Mouse (Mus musculus): ENCODE results near the gene Klhdc7b. TPM values are rescaled to one million over a fixed set of nuclear protein-coding genes. Genes with fewer than 3 reads are reported as not detected.

Klhdc7b gene
- polyA plus RNA-seq, 1 experiment from 2014 or later: not detected

DNA sequence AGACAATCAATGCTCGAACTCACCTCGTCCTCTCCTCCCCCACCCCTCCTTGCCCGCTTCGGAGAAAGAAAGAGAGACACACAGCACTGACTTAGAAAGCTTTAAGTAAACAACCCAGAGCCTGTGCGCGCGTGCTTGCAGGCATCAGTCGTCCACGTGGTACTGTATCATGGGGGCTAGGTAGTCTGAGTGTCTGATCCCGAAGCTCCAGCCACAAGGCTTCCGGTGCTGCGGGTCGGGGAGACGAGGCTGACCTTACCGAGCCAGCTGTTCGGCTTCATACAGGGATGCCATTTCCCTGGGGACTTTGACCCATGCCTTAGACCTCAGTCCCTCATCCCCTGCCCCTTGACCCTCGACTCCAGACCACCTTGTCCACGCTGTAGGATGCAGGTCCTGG is 7.4 kb upstream of the Klhdc7b start:
- peaks cover 35% of the 10 kb centered on the region for H3K27me3 ChIP-seq (replicated peaks)
- H3K36me3 ChIP-seq: peaks cover 1% of the 10 kb centered on the region; the same call in 1 of the 2 replicates
- no peak overlapping the region for H3K9ac ChIP-seq
- H3K4me3 ChIP-seq (replicated peaks): no peak overlapping the region; the same call in 1 of the 2 replicates
- H3K4me2 ChIP-seq (replicated peaks): peak overlapping the region; percentile 34
- no peak for ATAC-seq
- no peak overlapping the region for H3K27ac ChIP-seq
- WGBS: 5% methylated on average over 18 of the region's 18 CpGs
- H3K9me3 ChIP-seq: no peaks in the 10 kb centered on the region
- H3K4me1 ChIP-seq (replicated peaks): peaks cover 37% of the 10 kb centered on the region

DNA sequence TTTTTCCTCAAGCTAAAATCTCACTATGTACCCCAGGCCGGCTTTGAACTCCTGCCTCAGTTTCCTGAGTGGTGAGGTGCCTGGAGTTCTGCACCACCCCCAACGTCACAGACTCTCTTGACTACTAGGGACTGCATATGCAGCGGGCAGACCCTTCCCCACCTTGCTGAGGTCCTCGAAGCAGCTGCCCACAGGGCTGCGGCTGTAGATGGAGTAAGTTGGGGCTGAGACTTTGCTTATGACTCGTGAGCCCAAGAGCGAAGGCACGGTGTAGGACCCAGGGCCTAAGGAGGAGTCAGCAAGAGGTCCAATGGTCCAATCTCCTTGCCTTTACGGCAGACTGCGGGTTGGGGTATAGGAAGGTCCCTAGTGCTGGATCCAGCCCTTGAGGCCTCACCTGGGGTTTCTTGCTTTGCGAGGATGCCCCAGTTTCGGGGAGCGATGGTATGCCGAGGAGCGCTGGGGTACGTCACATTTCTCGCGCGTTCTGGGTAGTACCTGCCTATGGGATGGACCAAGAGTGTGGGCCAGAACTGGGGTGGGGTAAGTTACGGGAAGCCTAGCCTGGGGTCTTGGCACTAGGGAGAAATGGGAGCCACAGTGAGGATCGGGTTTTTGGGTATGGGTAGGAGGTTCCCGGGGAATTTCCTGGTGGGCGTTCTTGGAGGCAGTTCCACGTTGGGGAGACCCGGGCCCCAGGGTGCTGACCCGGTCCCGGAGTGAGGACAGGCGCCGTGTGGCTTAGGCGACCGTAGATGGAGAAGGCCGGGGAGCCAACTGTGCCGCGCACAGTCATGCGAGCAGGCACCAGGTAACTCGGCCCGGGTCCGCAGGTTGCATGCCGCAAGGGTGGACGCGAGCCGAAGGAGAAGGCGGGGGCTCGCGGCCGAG is 6.5 kb upstream of the Klhdc7b start:
- 12% methylated on average over 46 of the region's 46 CpGs for WGBS
- no peak for ATAC-seq
- H3K4me2 ChIP-seq (replicated peaks): peak overlapping the region; percentile 78
- peak overlapping the region; percentile 24; the same call in 1 of the 2 replicates for H3K9ac ChIP-seq
- H3K4me1 ChIP-seq (replicated peaks): peaks cover 29% of the 10 kb centered on the region
- no peaks in the 10 kb centered on the region for H3K36me3 ChIP-seq
- no peak overlapping the region for H3K27ac ChIP-seq
- peak overlapping the region; percentile 36 for H3K4me3 ChIP-seq (replicated peaks)
- H3K27me3 ChIP-seq (replicated peaks): peaks cover 39% of the 10 kb centered on the region
- no peaks in the 10 kb centered on the region for H3K9me3 ChIP-seq

DNA sequence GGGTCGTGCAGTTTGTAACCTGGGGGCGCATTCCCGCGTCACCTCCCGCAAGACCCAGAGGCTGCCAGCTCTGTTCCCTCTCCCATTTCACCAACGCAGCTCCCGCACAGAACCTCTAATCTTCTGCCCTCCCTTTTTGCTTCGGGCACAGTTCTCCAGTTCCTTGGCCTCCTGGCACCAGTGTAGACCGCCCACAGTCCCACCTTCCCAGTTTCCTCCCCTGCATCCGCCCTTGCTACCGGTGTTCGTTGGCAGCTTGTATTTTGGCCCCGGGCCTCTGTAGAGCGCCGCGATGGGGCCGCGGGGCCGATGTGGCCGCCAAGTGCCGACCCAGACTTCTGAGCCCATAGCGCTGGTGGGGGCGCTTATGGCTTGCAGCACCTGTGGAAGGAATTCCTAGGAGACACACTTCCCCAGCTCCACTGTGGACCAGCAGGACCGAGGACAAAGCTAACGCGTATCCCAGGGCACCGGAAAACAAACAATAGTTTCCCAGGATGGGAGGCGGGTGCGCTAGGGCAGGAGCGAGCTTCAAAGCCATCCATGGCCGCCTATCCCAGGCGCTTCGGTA is 5.8 kb upstream of the Klhdc7b start, which contains the start of gene Odf3b:
Gene Odf3b, minus strand, starts transcription at position 452 of the 571 bp plus-strand sequence.
- H3K4me3 ChIP-seq (replicated peaks): peak within 1 kb of the TSS; percentile 36
- peak within 1 kb of the TSS; percentile 78 for H3K4me2 ChIP-seq (replicated peaks)
- WGBS: 1% methylated on average over 33 of the region's 33 CpGs
- no peak within 1 kb of the TSS for H3K27ac ChIP-seq
- H3K36me3 ChIP-seq: no peaks in the 10 kb centered on the region
- no peaks in the 10 kb centered on the region for H3K9me3 ChIP-seq
- peak within 1 kb of the TSS; percentile 24; the same call in 1 of the 2 replicates for H3K9ac ChIP-seq
- H3K4me1 ChIP-seq (replicated peaks): peaks cover 27% of the 10 kb centered on the region
- peaks cover 39% of the 10 kb centered on the region for H3K27me3 ChIP-seq (replicated peaks)
- ATAC-seq: no peak

DNA sequence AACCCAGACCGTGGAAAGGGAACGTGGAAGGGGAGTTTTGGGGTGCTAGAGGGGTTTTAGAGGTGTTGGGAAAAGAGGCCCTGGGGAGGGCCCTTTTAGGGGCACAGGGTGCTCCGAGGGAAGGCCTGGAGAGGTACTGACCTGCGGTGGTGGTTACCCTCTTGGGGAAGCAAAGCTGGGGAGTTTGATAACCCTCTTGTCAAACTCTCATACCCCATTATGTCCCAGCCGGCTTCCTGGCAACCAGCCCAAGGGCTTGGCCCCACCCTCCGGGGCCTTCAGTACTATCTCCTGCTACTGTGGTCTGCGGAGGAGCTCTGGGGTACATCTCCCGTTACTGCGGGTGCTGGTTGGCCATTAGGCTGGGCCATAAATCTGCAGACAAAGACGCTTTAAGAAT is 5.3 kb upstream of the Klhdc7b start:
- Histone ChIP-seq H3K9ac (peak overlapping the region; percentile 24; the same call in 1 of the 2 replicates), H3K4me2 (replicated peaks) (peak overlapping the region; percentile 78), H3K4me3 (replicated peaks) (peak overlapping the region; percentile 36), H3K27ac (no peak overlapping the region), H3K4me1 (replicated peaks) (peaks cover 25% of the 10 kb centered on the region), H3K9me3 (no peaks in the 10 kb centered on the region), H3K27me3 (replicated peaks) (peaks cover 39% of the 10 kb centered on the region), H3K36me3 (no peaks in the 10 kb centered on the region)
- 11% methylated on average over 10 of the region's 10 CpGs for WGBS
- ATAC-seq: no peak

DNA sequence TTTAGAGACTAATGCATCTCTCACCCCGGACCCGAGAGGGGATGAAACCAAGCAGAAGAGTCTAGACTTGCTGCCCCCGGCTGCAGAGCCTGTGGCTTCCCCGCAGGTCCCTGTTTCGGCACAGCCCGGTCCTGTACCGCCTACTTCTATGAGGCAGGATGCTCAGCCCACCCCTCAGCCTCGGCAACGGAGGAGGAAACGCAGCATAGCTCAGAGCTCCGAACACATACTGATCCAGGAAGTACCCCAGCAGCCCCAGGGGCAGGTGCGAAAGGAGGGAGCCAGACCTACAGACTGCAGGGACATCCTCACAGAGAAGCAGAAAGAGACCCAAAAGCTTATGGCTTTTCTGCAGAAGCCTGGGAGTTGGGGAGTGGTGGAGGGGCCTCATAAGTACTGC is 2.4 kb downstream of the Klhdc7b start:
- H3K27me3 ChIP-seq (replicated peaks): 0 out of 2 replicates have a peak, but pooled peaks cover 6% of the 10 kb centered on the region
- no peak overlapping the region for H3K9ac ChIP-seq
- no peak overlapping the region for H3K27ac ChIP-seq
- no peak overlapping the region for H3K4me2 ChIP-seq (replicated peaks)
- 42% methylated on average over 12 of the region's 12 CpGs for WGBS
- H3K4me3 ChIP-seq (replicated peaks): no peak overlapping the region
- no peaks in the 10 kb centered on the region for H3K36me3 ChIP-seq
- ATAC-seq: no peak
- H3K4me1 ChIP-seq (replicated peaks): no peaks in the 10 kb centered on the region
- H3K9me3 ChIP-seq: no peaks in the 10 kb centered on the region

DNA sequence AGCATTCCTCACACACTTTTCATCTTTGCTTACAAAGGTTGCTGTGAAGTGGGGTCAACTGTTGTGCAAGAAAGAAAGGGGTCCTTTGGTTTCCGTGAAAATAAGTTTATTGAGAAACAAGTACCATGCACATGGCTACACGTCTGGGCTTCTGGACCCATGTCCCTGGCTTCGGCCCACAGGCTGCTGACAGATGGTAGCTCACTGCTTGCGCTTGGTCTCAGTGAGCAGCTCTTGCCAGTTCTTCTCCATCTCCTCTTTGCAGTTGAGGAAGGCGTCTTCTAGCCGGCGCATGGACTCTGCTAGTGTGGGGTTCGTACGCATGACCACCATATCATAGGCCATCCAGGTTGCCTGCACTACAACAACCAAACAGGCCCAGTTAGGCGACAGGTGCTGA is 5.4 kb downstream of the Klhdc7b start:
- no peak overlapping the region for H3K9ac ChIP-seq
- no peak overlapping the region for H3K27ac ChIP-seq
- 0 out of 2 replicates have a peak, but pooled peaks cover 2% of the 10 kb centered on the region for H3K27me3 ChIP-seq (replicated peaks)
- no peak overlapping the region for H3K4me2 ChIP-seq (replicated peaks)
- WGBS: 93% methylated on average over 10 of the region's 10 CpGs
- no peaks in the 10 kb centered on the region for H3K4me1 ChIP-seq (replicated peaks)
- no peaks in the 10 kb centered on the region for H3K9me3 ChIP-seq
- ATAC-seq: no peak
- H3K36me3 ChIP-seq: no peaks in the 10 kb centered on the region
- H3K4me3 ChIP-seq (replicated peaks): no peak overlapping the region

DNA sequence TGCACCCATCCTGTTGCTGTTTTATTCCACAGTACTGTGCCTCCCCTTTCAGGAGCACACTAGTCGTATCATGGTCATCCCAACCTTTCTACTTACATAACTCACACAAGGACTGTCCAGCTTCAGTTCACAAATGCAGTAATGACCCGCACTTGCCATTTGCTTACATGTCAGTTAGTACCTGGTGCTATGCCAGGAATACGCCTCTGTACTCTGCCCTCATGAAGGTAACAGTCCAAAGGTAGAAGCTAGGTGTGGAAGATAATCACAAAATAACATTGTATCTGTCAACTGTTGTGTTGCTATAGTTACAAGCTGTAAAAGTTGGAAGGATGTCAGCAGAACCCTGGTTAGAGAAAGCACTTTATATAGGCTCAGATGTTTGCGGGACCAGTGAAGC is 12.2 kb downstream of the Klhdc7b start:
- WGBS: 71% methylated on average over 4 of the region's 4 CpGs

DNA sequence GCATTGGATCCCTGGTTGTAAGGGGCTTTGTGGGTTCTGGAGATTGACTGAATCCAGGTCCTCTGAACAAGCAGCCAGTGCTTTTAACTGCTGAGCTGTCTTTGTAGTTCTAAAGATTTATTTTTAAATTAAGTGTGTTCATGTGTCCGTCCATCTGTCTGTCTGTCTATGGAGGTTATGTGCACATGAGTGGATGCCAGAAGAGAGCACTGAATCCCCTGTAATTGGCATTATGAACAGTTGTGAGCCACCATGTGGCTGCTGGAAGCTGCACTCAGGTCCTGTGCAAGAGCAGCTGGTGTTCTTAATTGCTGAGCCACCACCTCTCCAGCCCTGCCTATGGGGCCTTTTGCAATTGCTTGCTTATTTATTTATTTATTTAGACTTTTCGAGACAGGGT is 13.4 kb downstream of the Klhdc7b start:
- WGBS: 77% methylated on average over 2 of the region's 2 CpGs
- ATAC-seq: no peak
- no peaks in the 10 kb centered on the region for H3K4me1 ChIP-seq (replicated peaks)
- H3K9me3 ChIP-seq: no peaks in the 10 kb centered on the region
- no peak overlapping the region for H3K9ac ChIP-seq
- H3K4me2 ChIP-seq (replicated peaks): no peak overlapping the region
- H3K27ac ChIP-seq: no peak overlapping the region
- no peaks in the 10 kb centered on the region for H3K27me3 ChIP-seq (replicated peaks)
- H3K4me3 ChIP-seq (replicated peaks): no peak overlapping the region
- H3K36me3 ChIP-seq: no peaks in the 10 kb centered on the region

More for the DNA sequence above, 12.2 kb downstream of the Klhdc7b start:
- no peaks in the 10 kb centered on the region for H3K27me3 ChIP-seq (replicated peaks)
- no peak overlapping the region for H3K4me3 ChIP-seq (replicated peaks)
- peak; percentile 90 for ATAC-seq
- no peak overlapping the region for H3K9ac ChIP-seq
- H3K9me3 ChIP-seq: no peaks in the 10 kb centered on the region
- H3K4me1 ChIP-seq (replicated peaks): no peaks in the 10 kb centered on the region
- no peak overlapping the region for H3K4me2 ChIP-seq (replicated peaks)
- H3K27ac ChIP-seq: no peak overlapping the region
- no peaks in the 10 kb centered on the region for H3K36me3 ChIP-seq

DNA sequence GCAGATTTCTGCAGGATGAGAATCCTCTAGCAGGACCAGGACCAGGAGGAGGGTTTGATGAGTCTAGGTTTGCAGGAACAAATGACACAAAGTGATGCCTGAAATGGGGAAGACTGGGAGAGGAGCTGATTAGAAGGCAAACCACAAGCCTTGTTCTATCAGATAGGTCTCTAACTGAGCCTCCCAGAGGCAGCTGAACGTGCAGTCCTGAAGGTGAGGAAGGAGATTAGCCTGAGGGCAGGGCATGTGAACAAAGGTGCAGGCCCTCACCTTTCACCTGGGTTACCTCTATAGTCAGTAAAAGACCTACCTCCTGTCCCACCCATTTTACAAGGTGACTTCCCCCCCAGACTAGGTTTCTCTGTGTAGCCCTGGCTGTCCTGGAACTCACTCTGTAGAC is 15.0 kb downstream of the Klhdc7b start:
- WGBS: 57% methylated on average over 1 of the region's 1 CpGs
- ATAC-seq: 0 out of 2 replicates have a peak, but pooled peaks have one; percentile 35
- no peaks in the 10 kb centered on the region for H3K4me1 ChIP-seq (replicated peaks)

DNA sequence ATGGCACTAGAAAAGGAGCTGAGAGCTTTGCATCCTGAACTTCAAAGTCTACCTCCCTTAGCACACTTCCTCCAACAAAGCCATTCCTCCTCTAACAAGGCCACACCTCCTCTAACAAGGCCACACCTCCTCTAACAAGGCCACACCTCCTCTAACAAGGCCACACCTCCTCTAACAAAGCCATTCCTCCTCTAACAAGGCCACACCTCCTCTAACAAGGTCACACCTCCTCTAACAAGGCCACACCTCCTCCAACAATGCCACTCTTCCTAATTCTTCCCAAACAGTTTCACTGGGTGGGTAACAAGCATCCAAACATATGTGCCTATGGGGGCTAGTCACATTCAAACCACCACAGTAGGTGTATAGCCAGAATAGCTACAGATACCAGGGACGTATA is 17.8 kb downstream of the Klhdc7b start:
- Histone ChIP-seq H3K9ac (no peak overlapping the region), H3K36me3 (no peaks in the 10 kb centered on the region), H3K27me3 (replicated peaks) (no peaks in the 10 kb centered on the region), H3K4me2 (replicated peaks) (no peak overlapping the region), H3K4me3 (replicated peaks) (no peak overlapping the region), H3K27ac (no peak overlapping the region), H3K4me1 (replicated peaks) (no peaks in the 10 kb centered on the region), H3K9me3 (no peaks in the 10 kb centered on the region)
- no peak for ATAC-seq
- WGBS: 74% methylated on average over 1 of the region's 1 CpGs

More for the DNA sequence above, 15.0 kb downstream of the Klhdc7b start:
- no peak overlapping the region for H3K4me2 ChIP-seq (replicated peaks)
- no peak overlapping the region for H3K9ac ChIP-seq
- H3K27me3 ChIP-seq (replicated peaks): no peaks in the 10 kb centered on the region
- no peak overlapping the region for H3K4me3 ChIP-seq (replicated peaks)
- no peaks in the 10 kb centered on the region for H3K36me3 ChIP-seq
- H3K27ac ChIP-seq: no peak overlapping the region
- H3K9me3 ChIP-seq: no peaks in the 10 kb centered on the region

DNA sequence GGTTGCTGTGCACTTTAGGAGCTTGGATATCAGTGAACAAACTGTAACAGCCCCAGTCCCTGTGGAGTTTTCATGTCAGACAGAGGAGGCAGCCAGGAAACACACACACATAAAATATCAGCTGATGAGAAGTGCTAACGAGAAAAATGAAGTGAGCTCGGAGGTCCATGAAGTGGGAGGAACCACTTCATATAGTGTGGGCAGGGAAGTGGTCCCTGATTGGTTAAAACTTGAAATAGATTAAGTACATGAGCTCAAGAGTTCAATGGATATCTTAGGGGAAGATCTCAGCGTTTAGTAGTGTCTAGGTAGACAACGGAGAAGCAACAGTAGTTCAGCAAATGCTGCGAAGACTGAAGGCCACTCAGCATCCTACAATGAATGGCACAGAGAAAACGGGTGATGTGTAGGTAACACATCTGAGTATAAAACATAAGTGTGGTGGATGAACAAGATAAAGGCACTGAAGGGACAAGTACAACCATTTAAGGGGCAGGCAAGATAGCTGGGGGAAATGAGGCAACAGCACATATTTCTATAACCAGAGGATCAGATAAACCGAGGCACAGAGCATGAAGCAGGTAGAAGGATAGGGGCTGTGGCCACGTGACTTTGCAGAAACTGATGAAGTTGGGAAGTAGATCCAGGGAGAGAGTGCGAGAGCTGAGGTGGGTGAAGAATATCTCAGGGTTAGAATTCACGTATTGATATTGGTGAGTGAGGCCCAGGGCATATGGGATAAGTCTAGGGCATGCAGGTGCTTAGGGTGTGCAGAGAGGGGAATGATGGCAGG is 20.3 kb downstream of the Klhdc7b start:
- Histone ChIP-seq H3K4me3 (replicated peaks) (no peak overlapping the region), H3K4me1 (replicated peaks) (no peaks in the 10 kb centered on the region), H3K9ac (no peak overlapping the region), H3K36me3 (no peaks in the 10 kb centered on the region), H3K9me3 (no peaks in the 10 kb centered on the region), H3K4me2 (replicated peaks) (no peak overlapping the region), H3K27me3 (replicated peaks) (no peaks in the 10 kb centered on the region), H3K27ac (no peak overlapping the region)
- 81% methylated on average over 10 of the region's 10 CpGs for WGBS
- no peak for ATAC-seq

DNA sequence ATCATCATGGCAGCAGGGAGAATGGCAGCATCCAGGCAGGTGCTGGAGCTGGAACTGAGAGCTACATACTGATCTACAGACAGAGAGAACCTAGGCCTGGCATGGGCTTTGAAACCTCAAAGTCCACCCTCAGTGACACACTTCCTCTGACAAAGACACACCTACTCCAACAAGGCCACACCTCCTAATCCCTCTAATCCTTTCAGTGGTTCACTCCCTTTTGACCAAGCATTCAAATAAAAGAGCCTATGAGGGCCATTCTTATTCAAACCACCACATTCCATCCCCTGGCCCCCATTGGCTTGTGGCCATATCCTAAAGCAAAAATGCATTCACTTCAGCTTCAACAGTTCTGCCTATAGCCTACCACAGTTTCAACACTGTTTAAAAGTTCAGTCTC is 22.0 kb downstream of the Klhdc7b start:
- ATAC-seq: no peak

More for the DNA sequence above, 22.0 kb downstream of the Klhdc7b start:
- H3K27ac ChIP-seq: no peak overlapping the region
- H3K4me3 ChIP-seq (replicated peaks): no peak overlapping the region
- H3K9ac ChIP-seq: no peak overlapping the region
- H3K4me2 ChIP-seq (replicated peaks): no peak overlapping the region
- H3K4me1 ChIP-seq (replicated peaks): no peaks in the 10 kb centered on the region
- no peaks in the 10 kb centered on the region for H3K36me3 ChIP-seq
- no peaks in the 10 kb centered on the region for H3K27me3 ChIP-seq (replicated peaks)
- no peaks in the 10 kb centered on the region for H3K9me3 ChIP-seq
